Mouse (Mus musculus) myocyte (in vitro differentiated cells): ENCODE measurements around the gene Stag1. TPM values are rescaled to one million over a fixed set of nuclear protein-coding genes. Genes with fewer than 3 reads are reported as not detected.

Experiments used
- H3K27me3 ChIP-seq: one replicate; pipeline ENCODE4 v1.6.1; 2011; ENCODE audit not compliant: control insufficient read depth, insufficient read depth, insufficient read length
- H3K36me3 ChIP-seq: one replicate; pipeline ENCODE4 v1.6.1; 2011; ENCODE audit not compliant: control insufficient read depth, insufficient read depth
- H3K4me2 ChIP-seq: one replicate; pipeline ENCODE4 v1.6.1; 2011; ENCODE audit warnings: low read depth, control low read depth
- H3K4me3 ChIP-seq: one replicate; pipeline ENCODE4 v1.5.1; 2011; ENCODE audit warnings: mild to moderate bottlenecking, control low read depth, moderate library complexity
- H3K79me2 ChIP-seq: one replicate; pipeline ENCODE4 v1.6.1; 2011; ENCODE audit not compliant: control insufficient read depth, insufficient read depth
- H3ac ChIP-seq: one replicate; pipeline ENCODE4 v1.6.1; 2011; ENCODE audit not compliant: control insufficient read depth, insufficient read length
- CEBPB ChIP-seq: IDR thresholded peaks from 2 replicates; pipeline ENCODE4 v1.6.1; 2011; ENCODE audit warnings: mild to moderate bottlenecking, moderate library complexity; ENCODE audit not compliant: poor library complexity, insufficient read depth, severe bottlenecking
- E2F4 ChIP-seq: IDR thresholded peaks from one replicate; pipeline ENCODE4 v1.6.1; 2011; ENCODE audit warnings: mild to moderate bottlenecking, control low read depth, moderate library complexity; ENCODE audit not compliant: insufficient read depth
- MAX ChIP-seq: IDR thresholded peaks from one replicate; pipeline ENCODE4 v1.6.1; 2011; ENCODE audit warnings: low read depth, mild to moderate bottlenecking, control low read depth
- MYOD1 ChIP-seq, 3 experiments: IDR thresholded peaks; one replicate each; pipeline ENCODE4 v1.6.1; 2011; ENCODE audit warnings: control low read depth in 2 of 3, low read depth in 2 of 3, mild to moderate bottlenecking in 2 of 3, moderate library complexity in 1 of 3; ENCODE audit not compliant: insufficient read length in 2 of 3, control insufficient read depth in 1 of 3
- MYOG ChIP-seq, 3 experiments: IDR thresholded peaks; one replicate each; pipeline ENCODE4 v1.6.1; 2011; ENCODE audit warnings: control low read depth in 2 of 3, low read depth in 2 of 3, mild to moderate bottlenecking in 2 of 3; ENCODE audit not compliant: insufficient read length in 2 of 3, control insufficient read depth in 1 of 3, insufficient read depth in 1 of 3
- POLR2A ChIP-seq: IDR thresholded peaks from one replicate; pipeline ENCODE4 v1.6.1; 2011; ENCODE audit warnings: low read depth, mild to moderate bottlenecking, control low read depth, moderate library complexity; ENCODE audit not compliant: insufficient read length
- POLR2AphosphoS2 ChIP-seq: IDR thresholded peaks from one replicate; pipeline ENCODE4 v1.6.1; 2011; ENCODE audit warnings: low read depth, control low read depth; ENCODE audit not compliant: insufficient read length
- REST ChIP-seq: IDR thresholded peaks from one replicate; pipeline ENCODE4 v1.6.1; 2011; ENCODE audit warnings: mild to moderate bottlenecking, control low read depth, moderate library complexity; ENCODE audit not compliant: insufficient read depth, insufficient read length
- SRF ChIP-seq: IDR thresholded peaks from one replicate; pipeline ENCODE4 v1.6.1; 2011; ENCODE audit warnings: low read depth; ENCODE audit not compliant: control insufficient read depth, insufficient read length
- TCF12 ChIP-seq: IDR thresholded peaks from one replicate; pipeline ENCODE4 v1.6.1; 2011; ENCODE audit warnings: mild to moderate bottlenecking, control low read depth; ENCODE audit not compliant: poor library complexity, insufficient read depth, severe bottlenecking
- TCF3 ChIP-seq: IDR thresholded peaks from one replicate; pipeline ENCODE4 v1.6.1; 2011; ENCODE audit warnings: low read depth, control low read depth; ENCODE audit not compliant: insufficient read length
- USF1 ChIP-seq: IDR thresholded peaks from one replicate; pipeline ENCODE4 v1.6.1; 2011; ENCODE audit warnings: low read depth, mild to moderate bottlenecking, control low read depth, moderate library complexity
- polyA plus RNA-seq: library from polyadenylated mRNA; unstranded; fragments of >200 nt; fragmentation: generic; extraction: Trizol; gene quantifications from one replicate; pipeline ENCODE4 v1.2.1, GENCODE M21; 2012; ENCODE audit warnings: missing spikeins

Gene Stag1
- polyA plus RNA-seq, 1 experiment = 5.9 TPM

GRCm38 (mm10) chr9:101002053-101002452 is 404.5 kb downstream of the Stag1 start:
- H3K27me3 ChIP-seq = no peaks in the 10 kb centered on the region
- TF ChIP-seq TCF3 (no peak), USF1 (no peak), REST (no peak), SRF (no peak), POLR2A (no peak), MYOG (IDR thresholded peaks at IDR 0.05; ENCODE audit: control insufficient read depth in 1 of 3, insufficient read depth in 1 of 3, insufficient read length in 2 of 3, low read depth in 2 of 3) (no peak), POLR2AphosphoS2 (no peak), MYOD1 (IDR thresholded peaks at IDR 0.05; ENCODE audit: control insufficient read depth in 1 of 3, insufficient read length in 2 of 3, low read depth in 2 of 3) (no peak), MAX (no peak), CEBPB (no peak), E2F4 (no peak), TCF12 (no peak)
- H3K4me3 ChIP-seq = no peak overlapping the region
- no peaks in the 10 kb centered on the region for H3K36me3 ChIP-seq
- H3K79me2 ChIP-seq = no peaks in the 10 kb centered on the region
- H3ac ChIP-seq = no peak overlapping the region
- H3K4me2 ChIP-seq = no peak overlapping the region

- H3ac ChIP-seq = no peak overlapping the region
- no peaks in the 10 kb centered on the region for H3K36me3 ChIP-seq
- H3K79me2 ChIP-seq = no peaks in the 10 kb centered on the region
- H3K4me3 ChIP-seq = no peak overlapping the region
- TF ChIP-seq POLR2AphosphoS2 (no peak), POLR2A (no peak), SRF (no peak), MAX (no peak)
- H3K27me3 ChIP-seq = no peaks in the 10 kb centered on the region
- no peak overlapping the region for H3K4me2 ChIP-seq
These were observed 405.2 kb downstream of the Stag1 start for GRCm38 (mm10) chr9:101002841-101003240.

GRCm38 (mm10) chr9:101003302-101003701 is 405.7 kb downstream of the Stag1 start:
- H3K4me3 ChIP-seq = no peak overlapping the region
- H3K4me2 ChIP-seq = no peak overlapping the region
- no peaks in the 10 kb centered on the region for H3K79me2 ChIP-seq
- TF ChIP-seq SRF (no peak), MAX (no peak), REST (no peak), CEBPB (no peak), MYOG (IDR thresholded peaks at IDR 0.05; ENCODE audit: control insufficient read depth in 1 of 3, insufficient read depth in 1 of 3, insufficient read length in 2 of 3, low read depth in 2 of 3) (no peak), TCF12 (no peak), POLR2AphosphoS2 (no peak)
- H3K36me3 ChIP-seq = no peaks in the 10 kb centered on the region
- no peaks in the 10 kb centered on the region for H3K27me3 ChIP-seq
- H3ac ChIP-seq = no peak overlapping the region

- Histone ChIP-seq H3ac (no peak overlapping the region), H3K36me3 (no peaks in the 10 kb centered on the region), H3K27me3 (no peaks in the 10 kb centered on the region), H3K4me3 (no peak overlapping the region), H3K79me2 (no peaks in the 10 kb centered on the region), H3K4me2 (no peak overlapping the region)
- TF ChIP-seq CEBPB = no peak
- TF ChIP-seq MYOD1 (IDR thresholded peaks at IDR 0.05; ENCODE audit: control insufficient read depth in 1 of 3, insufficient read length in 2 of 3, low read depth in 2 of 3) = no peak
These were observed 408.3 kb downstream of the Stag1 start for GRCm38 (mm10) chr9:101005866-101006265.

Other genes with a start within 250 kb of the Stag1 start
- 0.40 TPM for gene Il20rb, start 111.0 kb upstream of the Stag1 start, polyA plus RNA-seq
- 17.1 TPM for gene Nck1, start 51.7 kb upstream of the Stag1 start, polyA plus RNA-seq
- gene Slc35g2, start 26.7 kb upstream of the Stag1 start, polyA plus RNA-seq = 0.10 TPM